Mouse (Mus musculus): ENCODE measurements around the gene Gm4214. TPM values are rescaled to one million over a fixed set of nuclear protein-coding genes. Genes with fewer than 3 reads are reported as not detected.
"Not testable (repeated sequence)": the region's sequence is repeated elsewhere in the genome, so short reads cannot be mapped to it uniquely, and the experiment has no call there.

The Gm4214 gene
- not detected in 2 replicates for polyA plus RNA-seq (2015; fragmentation: Nextera tagmentation; extraction: Ambion mirVana)

DNA sequence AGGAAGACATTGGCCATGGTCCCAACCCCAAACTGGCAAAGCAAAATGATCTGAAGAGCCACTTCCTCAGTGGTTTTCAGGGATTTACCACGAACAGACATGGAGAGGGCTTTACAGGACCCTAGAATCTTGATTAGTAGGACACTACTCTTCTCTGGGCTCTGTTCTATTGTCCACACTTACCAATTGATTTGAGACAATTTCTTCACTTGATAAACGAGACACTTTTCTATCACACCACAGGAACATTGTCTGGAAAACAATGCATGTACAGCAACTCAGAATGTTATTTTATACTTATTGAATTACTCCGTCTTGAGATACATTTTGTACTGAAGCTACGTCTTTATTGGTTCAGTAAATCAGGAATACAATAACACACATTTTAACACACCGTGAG lies at the start of gene Gm4214:
TSS of gene Gm4214 (minus strand) at position 101 of the 400 bp plus-strand sequence.
- not testable (repeated sequence) for H3K27ac ChIP-seq; ATAC-seq; H3K36me3 ChIP-seq; H3K27me3 ChIP-seq (replicated peaks); H3K4me1 ChIP-seq (replicated peaks); H3K4me3 ChIP-seq (replicated peaks); H3K9ac ChIP-seq; H3K9me3 ChIP-seq; H3K4me2 ChIP-seq (replicated peaks)
- WGBS: no CpG with 5 or more reads among the region's 5 CpGs

DNA sequence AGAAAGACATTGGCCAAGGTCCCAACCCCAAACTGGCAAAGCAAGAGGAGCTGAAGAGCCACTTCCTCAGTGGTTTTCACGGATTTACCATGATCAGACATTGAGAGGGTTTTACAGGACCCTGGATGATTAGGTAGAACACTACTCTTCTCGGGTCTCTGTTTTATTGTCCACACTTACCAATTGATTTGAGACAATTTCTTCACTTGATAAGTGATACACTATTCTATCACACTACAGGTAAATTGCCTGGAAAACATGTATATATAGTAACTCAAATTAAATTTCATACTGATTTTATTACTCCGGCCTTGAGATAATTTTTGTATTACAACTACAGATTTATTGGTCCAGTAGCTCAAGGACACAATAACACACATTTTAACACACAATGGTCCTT lies 35.4 kb upstream of the Gm4214 start, which contains the start of gene Gm4216:
TSS of gene Gm4216 (minus strand) at position 101 of the 400 bp plus-strand sequence.
- ATAC-seq; H3K4me3 ChIP-seq (replicated peaks); H3K36me3 ChIP-seq; H3K9ac ChIP-seq; H3K27me3 ChIP-seq (replicated peaks); H3K4me2 ChIP-seq (replicated peaks); H3K27ac ChIP-seq; H3K4me1 ChIP-seq (replicated peaks); H3K9me3 ChIP-seq: not testable (repeated sequence)
- WGBS: no CpG with 5 or more reads among the region's 3 CpGs

Other genes starting within 250 kb of the Gm4214 start
- gene Vmn1r157, start 223.0 kb downstream of the Gm4214 start, polyA plus RNA-seq (2015; fragmentation: Nextera tagmentation; extraction: Ambion mirVana): not detected in 2 replicates
- gene Vmn1r158, start 193.9 kb downstream of the Gm4214 start, polyA plus RNA-seq (2015; fragmentation: Nextera tagmentation; extraction: Ambion mirVana): not detected in 2 replicates
- not detected in 2 replicates for gene Vmn1r159, start 141.1 kb downstream of the Gm4214 start, polyA plus RNA-seq (2015; fragmentation: Nextera tagmentation; extraction: Ambion mirVana)
- gene Vmn1r160, start 113.4 kb downstream of the Gm4214 start, polyA plus RNA-seq (2015; fragmentation: Nextera tagmentation; extraction: Ambion mirVana): not detected in 2 replicates
- gene Gm4216, start 35.2 kb upstream of the Gm4214 start, polyA plus RNA-seq (2015; fragmentation: Nextera tagmentation; extraction: Ambion mirVana): not detected in 2 replicates
- gene Vmn1r163, start 70.9 kb upstream of the Gm4214 start, polyA plus RNA-seq (2015; fragmentation: Nextera tagmentation; extraction: Ambion mirVana): not detected in 2 replicates
- gene Gm8720, start 82.8 kb upstream of the Gm4214 start, polyA plus RNA-seq (2015; fragmentation: Nextera tagmentation; extraction: Ambion mirVana): not detected in 2 replicates
- not detected in 2 replicates for gene Gm10662, start 159.8 kb upstream of the Gm4214 start, polyA plus RNA-seq (2015; fragmentation: Nextera tagmentation; extraction: Ambion mirVana)
- not detected in 2 replicates for gene Vmn1r165, start 232.7 kb upstream of the Gm4214 start, polyA plus RNA-seq (2015; fragmentation: Nextera tagmentation; extraction: Ambion mirVana)

Measured in intestine, embryonic 15.5 days (tissue).